Mouse (Mus musculus) cerebellum, adult 2 months (tissue): ENCODE results near the gene Nrbf2. TPM values are rescaled to one million over a fixed set of nuclear protein-coding genes. Genes with fewer than 3 reads are reported as not detected.

Experiments used
- DNase-seq, 2 experiments: peaks; one replicate each; pipeline ENCODE4 v3.0.0; 2021
- H3K27ac ChIP-seq: fragments of 200-500 bp; 2 replicates; pipeline ENCODE4 v1.5.1; 2012; ENCODE audit warnings: low read length, control low read depth, inconsistent platforms; ENCODE audit not compliant: insufficient read depth
- H3K27me3 ChIP-seq: fragments of 200-500 bp; 2 replicates; pipeline ENCODE4 v1.6.1; 2012; ENCODE audit warnings: inconsistent platforms, mild to moderate bottlenecking, low read length, moderate library complexity; ENCODE audit not compliant: control insufficient read depth, insufficient read depth
- H3K4me1 ChIP-seq: fragments of 200-500 bp; 2 replicates; pipeline ENCODE4 v1.6.1; 2011; ENCODE audit warnings: low read length; ENCODE audit not compliant: control insufficient read depth, insufficient read depth
- H3K4me3 ChIP-seq: fragments of 200-500 bp; replicated peaks from 2 replicates; pipeline ENCODE3; 2011; ENCODE audit warnings: mild to moderate bottlenecking, low read depth, low read length, control low read depth; ENCODE audit not compliant: insufficient read depth
- CTCF ChIP-seq: fragments of 200-500 bp; IDR thresholded peaks from 2 replicates; pipeline ENCODE4 v1.5.1; 2011; ENCODE audit warnings: low read depth, mild to moderate bottlenecking, control low read depth, low read length, moderate library complexity, borderline replicate concordance; ENCODE audit not compliant: insufficient read depth
- POLR2A ChIP-seq: fragments of 200-500 bp; IDR thresholded peaks from 2 replicates; pipeline ENCODE4 v1.6.1; 2011; ENCODE audit warnings: low read length, control low read depth, borderline replicate concordance; ENCODE audit not compliant: insufficient read depth
- WGBS: fragments of 180-500 bp; shearing (Covaris S2); methylation state at CpG from one replicate; pipeline ENCODE4 v1.1.7; 2018; 5-methylcytosine and 5-hydroxymethylcytosine counted together
- polyA plus RNA-seq: library from polyadenylated mRNA; depleted of rRNA; stranded (reverse); fragments of >200 nt; gene quantifications from 2 replicates; pipeline ENCODE4 v1.2.3, GENCODE M21; 2012

Gene Nrbf2
- polyA plus RNA-seq, 1 experiment: 22.4 TPM

GRCm38 (mm10) chr10:67287877-67288276, 2.8 kb upstream of the Nrbf2 start:
- Histone ChIP-seq H3K27ac (no peak overlapping the region; the same call in 1 of the 2 replicates), H3K4me3 (no peak overlapping the region), H3K27me3 (no peaks in the 10 kb centered on the region), H3K4me1 (peaks cover 9% of the 10 kb centered on the region)
- no peak for TF ChIP-seq CTCF
- TF ChIP-seq POLR2A: no peak
- DNase-seq: peak; percentile 33 to 59
- 12% methylated on average over 3 of the region's 3 CpGs for WGBS

- TF ChIP-seq CTCF (no peak), POLR2A (0 out of 2 replicates have a peak, but pooled peaks have one; percentile 2)
- Histone ChIP-seq H3K4me1 (peaks cover 15% of the 10 kb centered on the region), H3K27ac (peak overlapping the region; percentile 70), H3K27me3 (no peaks in the 10 kb centered on the region), H3K4me3 (peak overlapping the region; percentile 76)
- WGBS: under 1% methylated on average over 41 of the region's 41 CpGs
- DNase-seq: no peak
These were observed 337 bp downstream of the Nrbf2 start for GRCm38 (mm10) chr10:67284761-67285175.

GRCm38 (mm10) chr10:67284311-67284710, 794 bp downstream of the Nrbf2 start:
- H3K27ac ChIP-seq: peak overlapping the region; percentile 70; the same call in 1 of the 2 replicates
- 0% methylated on average over 10 of the region's 10 CpGs for WGBS
- no peak for TF ChIP-seq POLR2A
- TF ChIP-seq CTCF: no peak

GRCm38 (mm10) chr10:67283516-67283915, 1.6 kb downstream of the Nrbf2 start:
- Histone ChIP-seq H3K4me1 (peaks cover 15% of the 10 kb centered on the region), H3K27me3 (no peaks in the 10 kb centered on the region), H3K27ac (no peak overlapping the region), H3K4me3 (no peak overlapping the region)
- 67% methylated on average over 9 of the region's 9 CpGs for WGBS
- TF ChIP-seq POLR2A: no peak
- no peak for TF ChIP-seq CTCF
- no peak for DNase-seq

More at GRCm38 (mm10) chr10:67284311-67284710, 794 bp downstream of the Nrbf2 start:
- H3K27me3 ChIP-seq: no peaks in the 10 kb centered on the region
- DNase-seq: peak in 1 of 2 experiments; percentile 24
- peak overlapping the region; percentile 76 for H3K4me3 ChIP-seq
- peaks cover 15% of the 10 kb centered on the region for H3K4me1 ChIP-seq

- Histone ChIP-seq H3K4me3 (no peak overlapping the region), H3K27me3 (no peaks in the 10 kb centered on the region), H3K27ac (no peak overlapping the region), H3K4me1 (peaks cover 15% of the 10 kb centered on the region)
- 78% methylated on average over 2 of the region's 2 CpGs for WGBS
- DNase-seq: no peak
- TF ChIP-seq CTCF (no peak), POLR2A (no peak)
These were observed 2.6 kb downstream of the Nrbf2 start for GRCm38 (mm10) chr10:67282531-67282930.

- H3K27ac ChIP-seq: no peak overlapping the region
- no peak for TF ChIP-seq POLR2A
- TF ChIP-seq CTCF: no peak
- WGBS: 52% methylated on average over 8 of the region's 8 CpGs
- H3K27me3 ChIP-seq: no peaks in the 10 kb centered on the region
- no peak overlapping the region for H3K4me3 ChIP-seq
- no peak for DNase-seq
- peaks cover 15% of the 10 kb centered on the region for H3K4me1 ChIP-seq
These were observed 3.3 kb downstream of the Nrbf2 start for GRCm38 (mm10) chr10:67281852-67282251.

- no peak for TF ChIP-seq CTCF
- TF ChIP-seq POLR2A: no peak
- no peak for DNase-seq
- Histone ChIP-seq H3K27ac (no peak overlapping the region), H3K4me3 (no peak overlapping the region), H3K27me3 (no peaks in the 10 kb centered on the region), H3K4me1 (no peaks in the 10 kb centered on the region)
These were observed 9.2 kb downstream of the Nrbf2 start for GRCm38 (mm10) chr10:67275916-67276315.

GRCm38 (mm10) chr10:67264852-67265251, 20.3 kb downstream of the Nrbf2 start:
- WGBS: 61% methylated on average over 1 of the region's 1 CpGs
- TF ChIP-seq POLR2A: no peak
- TF ChIP-seq CTCF: peak; percentile 29; the same call in 1 of the 2 replicates
- DNase-seq: no peak
- Histone ChIP-seq H3K4me3 (no peak overlapping the region), H3K27me3 (no peaks in the 10 kb centered on the region), H3K27ac (no peak overlapping the region), H3K4me1 (no peaks in the 10 kb centered on the region; the same call in 1 of the 2 replicates)
